Mouse (Mus musculus) NIH3T3 (cell line): Measurements from ENCODE around the gene Mios.
A peak's percentile ranks its signal among the peaks of the same experiment; 100 is the strongest.

Experiments used
- DNase-seq: peaks from one replicate; pipeline ENCODE4 v3.0.0-alpha.2; 2012; ENCODE audit warnings: low read depth

The Mios gene

GRCm38 (mm10) chr6:8278426-8279002 is 69.5 kb downstream of the Mios start:
- DNase-seq: peak; percentile 55

- no peak for DNase-seq
Measured at GRCm38 (mm10) chr6:8283255-8283654, 74.2 kb downstream of the Mios start.

GRCm38 (mm10) chr6:8285401-8285960 is 76.5 kb downstream of the Mios start:
- peak; percentile 88 for DNase-seq
